Mouse (Mus musculus) spleen, postnatal 0 days (tissue): Measurements from ENCODE around the gene Acnat2. TPM values are rescaled to one million over a fixed set of nuclear protein-coding genes. Genes with fewer than 3 reads are reported as not detected.

Experiments
- polyA plus RNA-seq: library from polyadenylated mRNA; unstranded; fragments of >200 nt; fragmentation: Nextera tagmentation; extraction: Ambion mirVana; gene quantifications from 2 replicates; pipeline ENCODE4 v1.2.1, GENCODE M21; 2015

Acnat2 gene
- not detected in 2 replicates for polyA plus RNA-seq

DNA sequence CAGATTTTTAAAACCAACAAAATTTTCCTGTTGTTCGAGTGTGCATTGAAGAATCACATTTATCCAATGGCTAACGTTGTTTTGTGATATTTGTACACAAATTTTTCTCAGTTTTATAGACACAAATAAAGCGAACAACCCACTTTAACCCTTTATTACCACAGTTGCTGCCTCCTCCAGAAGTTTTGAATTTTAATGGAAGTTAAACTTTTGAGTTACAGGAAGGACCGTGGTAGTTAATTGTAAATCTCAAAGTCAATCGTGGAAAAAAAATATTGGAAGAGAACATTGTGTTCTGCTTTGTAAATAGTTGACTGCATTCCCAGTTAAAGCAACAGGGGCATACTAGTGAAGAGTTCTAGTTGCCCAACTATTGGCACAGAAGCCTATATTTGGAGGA lies at the start of gene Acnat2:
TSS of gene Acnat2 (minus strand) at position 195 of the 400 bp plus-strand sequence.

Other genes with a start within 250 kb of the Acnat2 start
- gene Acnat1, start 65.8 kb upstream of the Acnat2 start, polyA plus RNA-seq: 0.17 and 0.25 TPM in 2 replicates
- gene Baat, start 98.4 kb upstream of the Acnat2 start, polyA plus RNA-seq: 0.10 TPM in 1 of 2 replicates, not detected in the other
- gene Mrpl50, start 112.9 kb upstream of the Acnat2 start, polyA plus RNA-seq: 30.1 and 30.3 TPM in 2 replicates
- 1.8 and 1.9 TPM in 2 replicates for gene Zfp189, start 113.0 kb upstream of the Acnat2 start, polyA plus RNA-seq
- gene Aldob, start 141.4 kb upstream of the Acnat2 start, polyA plus RNA-seq: 0.52 and 1.2 TPM in 2 replicates
- 5.4 and 7.7 TPM in 2 replicates for gene Tmem246, start 189.7 kb upstream of the Acnat2 start, polyA plus RNA-seq
- 21.4 and 23.0 TPM in 2 replicates for gene Rnf20, start 223.9 kb upstream of the Acnat2 start, polyA plus RNA-seq